Mouse (Mus musculus) splenic B cell, adult 2 months (primary cell): Measurements from ENCODE around the gene Evi2a.

ENCODE experiments used
- DNase-seq: peaks from one replicate; pipeline ENCODE4 v3.0.0-alpha.2; 2011; ENCODE audit warnings: low read depth, low spot score
- H3K27me3 ChIP-seq: 2 replicates; pipeline ENCODE4 v1.6.1; 2012; ENCODE audit warnings: mild to moderate bottlenecking, low read length, moderate library complexity, mixed read lengths; ENCODE audit not compliant: control insufficient read depth, poor library complexity, insufficient read depth, severe bottlenecking
- H3K36me3 ChIP-seq: 2 replicates; pipeline ENCODE4 v1.6.1; 2012; ENCODE audit warnings: mild to moderate bottlenecking, low read length, moderate library complexity, mixed read lengths; ENCODE audit not compliant: control insufficient read depth, poor library complexity, insufficient read depth, severe bottlenecking

Gene Evi2a

GRCm38 (mm10) chr11:79531485-79531884, 1.1 kb upstream of the Evi2a start:
- no peaks in the 10 kb centered on the region for H3K27me3 ChIP-seq
- H3K36me3 ChIP-seq = no peaks in the 10 kb centered on the region; the same call in 1 of the 2 replicates
- no peak for DNase-seq

- DNase-seq = no peak
- H3K36me3 ChIP-seq = peaks cover 2% of the 10 kb centered on the region
- H3K27me3 ChIP-seq = no peaks in the 10 kb centered on the region
These were observed 365 bp upstream of the Evi2a start for GRCm38 (mm10) chr11:79530774-79531173.

- Histone ChIP-seq H3K27me3 (no peaks in the 10 kb centered on the region), H3K36me3 (peaks cover 2% of the 10 kb centered on the region)
- DNase-seq = peak; percentile 74
These were observed 673 bp downstream of the Evi2a start for GRCm38 (mm10) chr11:79529736-79530135.

GRCm38 (mm10) chr11:79529226-79529625, 1.2 kb downstream of the Evi2a start:
- no peaks in the 10 kb centered on the region for H3K27me3 ChIP-seq
- H3K36me3 ChIP-seq = peaks cover 2% of the 10 kb centered on the region
- DNase-seq = peak; percentile 16

DNA sequence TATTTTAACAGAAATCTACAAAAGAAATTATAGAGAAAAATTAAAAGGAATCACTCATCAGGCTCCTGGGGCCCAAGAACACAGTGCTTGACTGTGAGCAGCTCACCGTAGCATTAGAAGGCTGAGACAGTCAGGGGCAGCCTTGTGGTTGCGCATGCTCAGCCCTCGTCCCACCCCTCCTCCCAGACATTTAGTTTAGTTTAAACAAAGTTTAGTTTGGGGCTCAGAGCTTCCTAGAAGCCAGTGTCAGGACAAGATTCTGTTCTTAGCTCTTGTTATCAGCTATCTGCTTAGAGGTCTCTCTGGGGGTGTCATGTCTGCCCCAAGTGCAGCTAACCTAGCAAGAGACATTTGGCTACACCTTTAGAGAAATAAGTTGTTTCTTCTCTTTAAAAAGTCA, 1.8 kb downstream of the Evi2a start:
- Histone ChIP-seq H3K27me3 (no peaks in the 10 kb centered on the region), H3K36me3 (peaks cover 2% of the 10 kb centered on the region)
- DNase-seq = peak; percentile 54

- peaks cover 2% of the 10 kb centered on the region for H3K36me3 ChIP-seq
These were observed 2.5 kb downstream of the Evi2a start for GRCm38 (mm10) chr11:79527739-79528384.

DNA sequence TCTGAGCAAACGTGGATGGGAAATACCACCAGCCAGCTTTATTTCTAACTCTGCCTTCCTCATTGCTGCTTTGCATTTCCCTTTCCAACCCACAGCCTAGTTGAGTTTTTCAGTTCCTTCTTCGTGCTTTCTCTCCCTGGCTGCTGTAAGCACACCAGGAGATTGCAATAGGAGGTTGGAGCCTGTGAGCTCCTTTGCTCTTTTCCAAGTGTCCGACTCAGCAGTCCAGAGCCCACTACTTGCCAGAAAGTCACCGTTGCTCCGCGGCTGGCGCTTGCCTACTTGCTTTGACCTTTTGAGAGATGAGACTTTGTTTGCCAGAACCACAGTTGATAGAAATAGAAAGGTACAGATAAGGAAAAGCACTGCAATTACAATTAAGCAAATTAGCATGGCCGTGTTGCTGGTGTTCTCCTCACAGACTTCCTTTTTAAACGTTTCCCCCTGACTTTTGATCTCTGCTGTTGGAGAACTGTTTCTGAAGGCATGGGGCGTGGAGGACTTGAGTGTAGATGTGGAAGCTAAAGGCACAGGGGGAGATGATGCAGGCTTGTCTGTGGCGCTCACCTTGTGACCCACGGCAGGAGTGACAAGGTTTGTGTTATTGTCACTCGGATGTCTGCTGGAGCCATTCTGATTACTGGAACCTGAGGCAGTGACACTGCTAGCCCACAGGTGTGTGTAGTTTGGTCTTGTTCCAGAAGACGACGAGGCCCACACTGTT, 3.2 kb downstream of the Evi2a start:
- peaks cover 2% of the 10 kb centered on the region for H3K36me3 ChIP-seq
- no peaks in the 10 kb centered on the region for H3K27me3 ChIP-seq
- DNase-seq = peak; percentile 82

More at GRCm38 (mm10) chr11:79527739-79528384, 2.5 kb downstream of the Evi2a start:
- H3K27me3 ChIP-seq = no peaks in the 10 kb centered on the region
- DNase-seq = peak; percentile 88

DNA sequence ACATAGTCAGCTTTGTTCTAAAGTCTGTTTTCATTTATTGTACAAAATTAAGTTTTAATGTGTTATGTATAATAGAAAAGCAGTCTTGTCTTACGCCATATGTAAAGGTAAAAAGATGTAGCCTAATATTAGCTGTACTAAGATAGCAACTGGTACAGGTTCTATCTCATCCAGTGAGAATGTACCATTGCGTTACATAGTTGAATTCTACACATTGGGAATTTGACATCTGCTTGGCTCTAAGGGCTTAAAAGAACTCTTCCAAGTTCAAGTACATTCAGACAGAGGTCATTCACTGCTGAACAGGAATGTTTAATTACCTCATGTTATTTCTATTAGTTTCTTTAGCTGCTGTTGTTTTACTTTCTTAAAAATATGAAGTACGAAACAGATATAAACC, 3.9 kb downstream of the Evi2a start:
- Histone ChIP-seq H3K36me3 (peaks cover 2% of the 10 kb centered on the region), H3K27me3 (no peaks in the 10 kb centered on the region)
- no peak for DNase-seq

- peaks cover 2% of the 10 kb centered on the region for H3K36me3 ChIP-seq
These were observed 6.2 kb downstream of the Evi2a start for GRCm38 (mm10) chr11:79524310-79524575.

DNA sequence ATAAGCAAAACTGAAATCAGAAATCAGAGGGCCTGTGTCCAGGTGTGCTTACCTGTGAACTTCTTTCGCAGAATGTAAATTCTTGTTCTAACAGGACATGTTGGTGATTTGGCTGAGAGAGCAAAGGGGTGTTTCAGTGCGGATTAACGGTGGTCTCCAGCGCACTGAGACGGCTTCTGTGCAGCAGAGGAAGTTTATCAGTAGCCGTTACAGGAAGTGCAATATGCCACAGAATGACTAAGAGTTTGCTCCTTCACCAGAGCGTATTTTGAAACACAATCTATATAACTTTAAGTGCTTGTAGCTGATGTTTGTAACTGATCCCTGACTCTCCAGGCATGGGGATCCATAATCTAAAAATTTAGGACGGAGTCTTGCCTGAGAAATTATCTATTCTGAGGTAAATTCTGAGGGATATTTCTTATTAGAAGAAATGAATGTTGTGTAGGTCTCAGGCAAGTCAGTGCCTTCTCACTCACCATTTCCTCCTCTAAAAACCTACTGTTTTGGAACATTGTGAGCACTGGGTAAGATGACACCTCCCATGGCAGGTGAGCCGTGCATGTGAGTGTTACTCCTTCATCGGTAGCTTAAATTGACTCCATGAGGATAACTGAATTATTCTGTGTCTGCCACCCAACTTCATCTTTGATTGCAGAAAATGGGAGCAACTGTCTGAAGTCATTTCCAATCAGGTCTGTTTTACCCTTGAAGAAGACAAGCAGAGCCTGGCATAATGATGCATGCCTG, 6.7 kb downstream of the Evi2a start, which contains the start of gene Evi2b:
Gene Evi2b (minus strand): TSS at position 203 of the 750 bp plus-strand sequence.
- Histone ChIP-seq H3K27me3 (no peaks in the 10 kb centered on the region), H3K36me3 (peaks cover 2% of the 10 kb centered on the region)
- peak; percentile 70 for DNase-seq

More at GRCm38 (mm10) chr11:79524310-79524575, 6.2 kb downstream of the Evi2a start:
- peak; percentile 39 for DNase-seq
- H3K27me3 ChIP-seq = no peaks in the 10 kb centered on the region

- Histone ChIP-seq H3K36me3 (peaks cover 2% of the 10 kb centered on the region), H3K27me3 (no peaks in the 10 kb centered on the region)
- DNase-seq = no peak
These were observed 7.5 kb downstream of the Evi2a start for GRCm38 (mm10) chr11:79522944-79523343.

DNA sequence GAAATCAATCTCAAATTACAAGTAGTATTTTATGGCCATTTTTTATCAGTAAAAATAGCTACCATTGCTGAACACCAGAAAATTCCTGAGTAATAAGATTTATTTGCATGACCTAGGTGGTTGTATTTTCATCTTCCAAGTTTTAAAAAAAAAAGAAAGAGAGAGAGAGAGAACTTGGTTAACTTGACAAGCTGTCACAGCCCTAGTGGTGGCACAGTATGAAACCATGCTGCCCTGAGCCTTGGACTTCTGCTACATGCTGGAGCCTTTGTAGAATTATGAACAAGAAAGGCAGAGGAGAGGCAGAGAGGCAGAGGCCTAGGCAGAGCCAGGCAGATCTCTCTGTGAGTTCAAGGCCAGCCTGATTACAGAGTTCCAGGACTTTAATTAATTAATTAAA, 8.5 kb downstream of the Evi2a start:
- Histone ChIP-seq H3K27me3 (no peaks in the 10 kb centered on the region), H3K36me3 (peaks cover 4% of the 10 kb centered on the region)
- peak; percentile 64 for DNase-seq

DNA sequence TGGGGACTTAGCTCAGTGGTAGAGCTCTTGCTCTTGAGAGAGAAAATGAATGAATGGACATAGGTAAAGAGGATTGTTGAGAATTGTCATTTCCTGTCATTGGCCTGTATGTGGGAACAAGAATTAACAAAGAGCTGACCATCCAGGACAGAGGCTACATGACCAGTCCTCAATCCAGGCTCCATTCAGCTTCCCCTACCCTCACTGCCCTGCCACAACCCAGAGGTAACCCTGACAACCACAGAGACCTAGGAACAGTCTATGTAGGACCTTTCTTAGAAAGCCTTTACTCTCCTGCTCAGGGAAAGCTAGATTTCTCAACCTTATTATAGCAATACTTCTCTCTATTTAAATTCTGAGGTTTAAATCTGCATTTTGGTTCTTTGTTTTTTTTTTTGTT, 9.6 kb downstream of the Evi2a start:
- no peaks in the 10 kb centered on the region for H3K27me3 ChIP-seq
- DNase-seq = peak; percentile 25
- H3K36me3 ChIP-seq = peaks cover 8% of the 10 kb centered on the region; the same call in 1 of the 2 replicates

- no peaks in the 10 kb centered on the region for H3K27me3 ChIP-seq
- DNase-seq = peak; percentile 94
- peaks cover 13% of the 10 kb centered on the region for H3K36me3 ChIP-seq
These were observed 10.5 kb downstream of the Evi2a start for GRCm38 (mm10) chr11:79519878-79520291.

DNA sequence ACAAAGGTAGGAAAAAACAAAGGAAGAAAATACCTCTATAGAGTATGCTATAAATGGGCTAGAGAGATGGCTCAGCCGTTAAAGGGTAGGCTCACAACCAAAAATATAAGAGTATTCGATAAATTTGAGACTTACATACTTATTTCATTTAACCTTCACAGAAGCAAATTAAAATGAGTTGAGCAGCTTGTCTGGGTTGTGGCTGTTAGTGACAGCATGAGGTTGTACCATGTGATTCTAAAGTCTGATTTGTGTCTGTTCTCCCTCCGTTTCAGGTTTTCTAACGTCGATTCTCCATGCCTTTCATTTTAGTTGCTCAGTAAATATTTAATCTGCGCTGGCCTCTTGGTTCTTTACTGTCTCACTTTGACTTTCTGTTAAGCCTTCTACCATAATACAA, 11.1 kb downstream of the Evi2a start:
- peak; percentile 25 for DNase-seq
- H3K36me3 ChIP-seq = peaks cover 16% of the 10 kb centered on the region
- no peaks in the 10 kb centered on the region for H3K27me3 ChIP-seq
